Mouse (Mus musculus) midbrain, embryonic 12.5 days (tissue): ENCODE data around the gene Hacd3. TPM values are rescaled to one million over a fixed set of nuclear protein-coding genes. Genes with fewer than 3 reads are reported as not detected.
"Not testable (repeated sequence)": the region's sequence is repeated elsewhere in the genome, so short reads cannot be mapped to it uniquely, and the experiment has no call there.

Experiments used
- ATAC-seq: fragments of 200-750 bp; cut with Nextera tagmentation; 2 replicates; pipeline ENCODE4 v1.8.0; 2017; ENCODE audit warnings: low read depth, moderate TSS enrichment, moderate library complexity; ENCODE audit not compliant: low FRiP score
- H3K27ac ChIP-seq: fragments of 300-500 bp; sonication (generic); replicated peaks from 2 replicates; pipeline ENCODE4 v1.5.1; 2016; ENCODE audit warnings: mild to moderate bottlenecking
- H3K27me3 ChIP-seq: fragments of 300-500 bp; sonication (generic); 2 replicates; pipeline ENCODE4 v1.6.1; 2016; ENCODE audit warnings: mild to moderate bottlenecking
- H3K36me3 ChIP-seq: fragments of 300-500 bp; sonication (generic); 2 replicates; pipeline ENCODE4 v1.6.1; 2016
- H3K4me1 ChIP-seq: fragments of 300-500 bp; sonication (generic); 2 replicates; pipeline ENCODE4 v1.6.1; 2016
- H3K4me2 ChIP-seq: fragments of 300-500 bp; sonication (generic); replicated peaks from 2 replicates; pipeline ENCODE4 v1.6.1; 2016; ENCODE audit warnings: mild to moderate bottlenecking, moderate library complexity
- H3K4me3 ChIP-seq: fragments of 300-500 bp; sonication (generic); 2 replicates; pipeline ENCODE4 v1.5.1; 2016; ENCODE audit warnings: mild to moderate bottlenecking
- H3K9ac ChIP-seq: fragments of 300-500 bp; sonication (generic); replicated peaks from 2 replicates; pipeline ENCODE4 v1.6.1; 2016; ENCODE audit warnings: mild to moderate bottlenecking, moderate library complexity
- H3K9me3 ChIP-seq: fragments of 300-500 bp; sonication (generic); 2 replicates; pipeline ENCODE4 v1.6.1; 2016; ENCODE audit warnings: mild to moderate bottlenecking
- WGBS: fragments of 180-500 bp; shearing (Covaris S2); methylation state at CpG from one replicate; pipeline ENCODE4 v1.1.7; 2016; 5-methylcytosine and 5-hydroxymethylcytosine counted together
- polyA plus RNA-seq: library from polyadenylated mRNA; unstranded; fragments of >200 nt; fragmentation: Nextera tagmentation; extraction: Ambion mirVana; gene quantifications from 2 replicates; pipeline ENCODE4 v1.2.1, GENCODE M21; 2016

Gene Hacd3
- 148 and 157 TPM in 2 replicates for polyA plus RNA-seq

GRCm38 (mm10) chr9:65020991-65021886 lies at the start of gene Hacd3:
Gene Hacd3, minus strand, starts transcription at chr9:65021693.
- Histone ChIP-seq H3K27me3 (peaks cover 18% of the 10 kb centered on the region), H3K36me3 (no peaks in the 10 kb centered on the region), H3K4me3 (peak within 1 kb of the TSS; percentile 93), H3K9ac (peak within 1 kb of the TSS; percentile 93), H3K27ac (peak within 1 kb of the TSS; percentile 90), H3K9me3 (no peaks in the 10 kb centered on the region), H3K4me2 (peak within 1 kb of the TSS; percentile 86), H3K4me1 (peaks cover 55% of the 10 kb centered on the region)
- WGBS, result under 1% methylated on average over 81 of the region's 81 CpGs
- peak; percentile 93 for ATAC-seq

- H3K4me2 ChIP-seq, result no peak overlapping the region
- no peaks in the 10 kb centered on the region for H3K4me1 ChIP-seq
- no peak overlapping the region for H3K4me3 ChIP-seq
- no peak for ATAC-seq
- no peaks in the 10 kb centered on the region for H3K9me3 ChIP-seq
- peaks cover 69% of the 10 kb centered on the region for H3K36me3 ChIP-seq
- no peak overlapping the region for H3K27ac ChIP-seq
- H3K9ac ChIP-seq, result no peak overlapping the region
- WGBS, result 91% methylated on average over 3 of the region's 3 CpGs
- no peaks in the 10 kb centered on the region for H3K27me3 ChIP-seq
These were observed 49.1 kb upstream of the Hacd3 start for GRCm38 (mm10) chr9:65070587-65070986.

GRCm38 (mm10) chr9:65064251-65064650 lies 42.8 kb upstream of the Hacd3 start:
- H3K27ac ChIP-seq, result no peak overlapping the region
- H3K9me3 ChIP-seq, result no peaks in the 10 kb centered on the region
- no peaks in the 10 kb centered on the region for H3K27me3 ChIP-seq
- no peak overlapping the region for H3K4me3 ChIP-seq
- no peaks in the 10 kb centered on the region for H3K4me1 ChIP-seq
- no peak overlapping the region for H3K4me2 ChIP-seq
- H3K36me3 ChIP-seq, result peaks cover 78% of the 10 kb centered on the region
- no peak overlapping the region for H3K9ac ChIP-seq
- WGBS, result 92% methylated on average over 7 of the region's 7 CpGs
- ATAC-seq, result no peak

- no peak overlapping the region for H3K27ac ChIP-seq
- H3K4me2 ChIP-seq, result no peak overlapping the region
- ATAC-seq, result no peak
- no peaks in the 10 kb centered on the region for H3K9me3 ChIP-seq
- no peaks in the 10 kb centered on the region for H3K27me3 ChIP-seq
- no peak overlapping the region for H3K9ac ChIP-seq
- WGBS, result 97% methylated on average over 3 of the region's 3 CpGs
- no peak overlapping the region for H3K4me3 ChIP-seq
- H3K36me3 ChIP-seq, result peaks cover 88% of the 10 kb centered on the region
- no peaks in the 10 kb centered on the region for H3K4me1 ChIP-seq
These were observed 29.5 kb upstream of the Hacd3 start for GRCm38 (mm10) chr9:65050981-65051380.

GRCm38 (mm10) chr9:65049422-65049821 lies 27.9 kb upstream of the Hacd3 start:
- 91% methylated on average over 5 of the region's 5 CpGs for WGBS
- H3K27ac ChIP-seq, result no peak overlapping the region
- H3K9me3 ChIP-seq, result no peaks in the 10 kb centered on the region
- no peaks in the 10 kb centered on the region for H3K4me1 ChIP-seq
- no peak overlapping the region for H3K4me2 ChIP-seq
- no peak overlapping the region for H3K4me3 ChIP-seq
- H3K27me3 ChIP-seq, result no peaks in the 10 kb centered on the region
- ATAC-seq, result no peak
- H3K36me3 ChIP-seq, result peaks cover 88% of the 10 kb centered on the region
- no peak overlapping the region for H3K9ac ChIP-seq

GRCm38 (mm10) chr9:65046993-65047392 lies 25.5 kb upstream of the Hacd3 start:
- Histone ChIP-seq H3K9ac (no peak overlapping the region), H3K9me3 (no peaks in the 10 kb centered on the region), H3K4me2 (no peak overlapping the region), H3K36me3 (peaks cover 88% of the 10 kb centered on the region), H3K4me1 (no peaks in the 10 kb centered on the region), H3K4me3 (no peak overlapping the region), H3K27me3 (no peaks in the 10 kb centered on the region), H3K27ac (no peak overlapping the region)
- WGBS, result 91% methylated on average over 1 of the region's 1 CpGs
- ATAC-seq, result no peak

- Histone ChIP-seq H3K9ac (no peak overlapping the region), H3K36me3 (peaks cover 83% of the 10 kb centered on the region), H3K27me3 (no peaks in the 10 kb centered on the region), H3K4me3 (no peak overlapping the region), H3K27ac (no peak overlapping the region), H3K9me3 (no peaks in the 10 kb centered on the region), H3K4me2 (no peak overlapping the region), H3K4me1 (no peaks in the 10 kb centered on the region)
- no peak for ATAC-seq
- WGBS, result 95% methylated on average over 5 of the region's 5 CpGs
These were observed 19.9 kb upstream of the Hacd3 start for GRCm38 (mm10) chr9:65041430-65041829.

GRCm38 (mm10) chr9:65036861-65037260 lies 15.4 kb upstream of the Hacd3 start:
- Histone ChIP-seq H3K36me3 (peaks cover 51% of the 10 kb centered on the region), H3K4me1 (peaks cover 13% of the 10 kb centered on the region), H3K9me3 (no peaks in the 10 kb centered on the region), H3K27me3 (no peaks in the 10 kb centered on the region), H3K4me2 (no peak overlapping the region), H3K4me3 (no peak overlapping the region), H3K27ac (no peak overlapping the region), H3K9ac (no peak overlapping the region)
- no peak for ATAC-seq
- 92% methylated on average over 8 of the region's 8 CpGs for WGBS

- Histone ChIP-seq H3K27ac (no peak overlapping the region), H3K9me3 (no peaks in the 10 kb centered on the region), H3K36me3 (peaks cover 49% of the 10 kb centered on the region), H3K27me3 (no peaks in the 10 kb centered on the region), H3K4me1 (peaks cover 14% of the 10 kb centered on the region), H3K4me2 (no peak overlapping the region), H3K9ac (no peak overlapping the region), H3K4me3 (no peak overlapping the region)
- ATAC-seq, result no peak
- 80% methylated on average over 1 of the region's 1 CpGs for WGBS
These were observed 15.0 kb upstream of the Hacd3 start for GRCm38 (mm10) chr9:65036456-65036855.

GRCm38 (mm10) chr9:65032269-65033108 lies 11.0 kb upstream of the Hacd3 start, which contains the start of gene Dpp8:
Gene Dpp8, plus strand, starts transcription at chr9:65032414.
- WGBS, result under 1% methylated on average over 72 of the region's 85 CpGs
- no peaks in the 10 kb centered on the region for H3K9me3 ChIP-seq
- no peaks in the 10 kb centered on the region for H3K27me3 ChIP-seq
- H3K4me2 ChIP-seq, result peak within 1 kb of the TSS; percentile 90
- H3K4me1 ChIP-seq, result peaks cover 14% of the 10 kb centered on the region
- H3K36me3 ChIP-seq, result peaks cover 12% of the 10 kb centered on the region
- H3K27ac ChIP-seq, result peak within 1 kb of the TSS; percentile 88
- peak; percentile 92 for ATAC-seq
- peak within 1 kb of the TSS; percentile 94 for H3K9ac ChIP-seq
- peak within 1 kb of the TSS; percentile 91 for H3K4me3 ChIP-seq

- Histone ChIP-seq H3K4me3 (peak overlapping the region; percentile 91), H3K4me2 (peak overlapping the region; percentile 17; the same call in 1 of the 2 replicates), H3K9ac (0 out of 2 replicates have a peak overlapping the region, but pooled peaks have one; percentile 94), H3K9me3 (no peaks in the 10 kb centered on the region), H3K4me1 (peaks cover 14% of the 10 kb centered on the region), H3K27ac (no peak overlapping the region), H3K27me3 (no peaks in the 10 kb centered on the region), H3K36me3 (peaks cover 6% of the 10 kb centered on the region; the same call in 1 of the 2 replicates)
- 36% methylated on average over 4 of the region's 4 CpGs for WGBS
- ATAC-seq, result no peak; the same call in 1 of the 2 replicates
These were observed 10.4 kb upstream of the Hacd3 start for GRCm38 (mm10) chr9:65031894-65032268.

- H3K4me2 ChIP-seq, H3K27ac ChIP-seq, H3K36me3 ChIP-seq, H3K27me3 ChIP-seq, H3K9ac ChIP-seq, ATAC-seq, H3K9me3 ChIP-seq, H3K4me3 ChIP-seq: not testable (repeated sequence)
- H3K4me1 ChIP-seq, result peaks cover 14% of the 10 kb centered on the region
- WGBS, result 72% methylated on average over 5 of the region's 5 CpGs
These were observed 9.9 kb upstream of the Hacd3 start for GRCm38 (mm10) chr9:65031355-65031754.
